Mouse (Mus musculus): ENCODE measurements around the gene Gm20388. TPM values are rescaled to one million over a fixed set of nuclear protein-coding genes. Genes with fewer than 3 reads are reported as not detected.

The Gm20388 gene
- total RNA-seq, 1 experiment from 2014 or later: 18.4 TPM

DNA sequence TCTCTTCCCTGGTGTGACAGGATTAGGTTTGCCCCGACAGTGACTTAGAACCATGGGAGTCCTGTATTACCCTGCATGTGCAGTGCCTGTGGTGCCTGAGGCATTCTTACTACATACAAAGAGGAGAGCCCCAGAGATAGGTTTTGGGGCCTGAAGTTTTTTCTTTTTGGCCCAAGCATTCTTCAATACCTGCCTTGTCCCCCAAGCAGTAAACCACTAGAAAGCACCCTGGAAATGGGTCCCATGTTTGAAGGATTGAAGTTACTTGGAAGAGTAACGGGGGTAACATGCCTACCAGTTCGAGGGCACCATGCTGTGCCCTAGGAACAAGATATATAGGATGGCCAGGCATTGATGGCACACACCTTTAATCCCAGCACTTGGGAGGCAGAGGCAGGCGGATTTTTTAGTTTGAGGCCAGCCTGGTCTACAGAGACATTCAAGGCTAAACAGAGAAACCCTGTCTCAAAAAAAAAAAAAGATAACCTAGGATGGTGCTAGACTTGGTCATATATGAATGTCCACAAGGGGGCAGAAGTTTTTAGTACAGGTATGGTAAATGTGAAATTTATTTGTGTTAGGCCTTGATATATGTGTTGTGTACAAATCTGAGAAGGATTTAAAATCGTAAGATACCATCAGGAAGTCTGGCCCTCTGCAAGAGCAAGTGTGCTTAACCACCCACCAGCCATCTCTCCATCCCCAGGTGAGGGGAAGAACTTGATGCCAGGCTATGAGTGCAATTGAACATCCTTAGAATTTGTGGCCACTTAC lies 3195.1 kb downstream of the Gm20388 start:
- ATAC-seq (replicated peaks in 1 of 2; ENCODE audit: insufficient read depth in 1 of 2, low FRiP score in 2 of 2, low TSS enrichment in 1 of 2, low read depth in 1 of 2, poor library complexity in 2 of 2, severe bottlenecking in 2 of 2): 0 out of 4 replicates have a peak, but pooled peaks of 1 of the 2 experiments have one; percentile 23

DNA sequence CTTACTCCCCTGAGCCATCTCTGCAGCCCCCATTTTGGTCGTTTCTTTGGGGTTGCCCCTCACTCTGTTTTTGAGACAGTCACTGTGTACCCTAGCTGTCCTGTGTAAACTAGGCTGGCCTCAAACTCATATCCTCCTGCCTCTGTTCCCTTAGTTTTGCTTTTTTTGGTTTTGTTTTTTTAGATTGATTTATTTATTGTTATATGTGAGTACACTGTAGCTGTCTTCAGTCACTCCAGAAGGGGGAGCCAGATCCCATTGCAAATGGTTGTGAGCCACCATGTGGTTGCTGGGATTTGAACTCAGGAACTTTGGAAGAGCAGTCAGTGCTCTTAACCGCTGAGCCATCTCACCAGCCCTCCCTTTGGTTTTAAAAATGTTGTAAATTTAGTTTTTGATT lies 3195.9 kb downstream of the Gm20388 start:
- no peak for ATAC-seq (replicated peaks in 1 of 2; ENCODE audit: insufficient read depth in 1 of 2, low FRiP score in 2 of 2, low TSS enrichment in 1 of 2, low read depth in 1 of 2, poor library complexity in 2 of 2, severe bottlenecking in 2 of 2)

DNA sequence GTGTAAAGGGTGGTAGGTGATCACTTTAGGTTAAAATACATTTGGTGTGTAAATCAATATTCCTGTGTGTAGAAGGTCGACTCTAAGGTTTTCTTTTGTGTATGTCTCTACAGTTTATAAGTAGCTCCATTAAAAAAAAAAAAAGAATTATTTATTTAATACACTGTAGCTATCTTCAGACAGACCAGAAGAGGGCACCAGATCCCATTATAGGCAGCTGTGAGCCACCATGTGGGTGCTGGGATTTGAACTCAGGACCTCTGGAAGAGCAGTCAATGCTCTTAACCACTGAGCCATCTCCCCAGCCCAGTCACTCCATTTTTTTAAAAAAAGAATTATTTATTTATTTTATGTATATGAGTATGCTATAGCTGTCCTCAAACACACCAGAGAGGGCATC lies 3197.4 kb downstream of the Gm20388 start:
- no peak for ATAC-seq (replicated peaks in 1 of 2; ENCODE audit: insufficient read depth in 1 of 2, low FRiP score in 2 of 2, low TSS enrichment in 1 of 2, low read depth in 1 of 2, poor library complexity in 2 of 2, severe bottlenecking in 2 of 2)

DNA sequence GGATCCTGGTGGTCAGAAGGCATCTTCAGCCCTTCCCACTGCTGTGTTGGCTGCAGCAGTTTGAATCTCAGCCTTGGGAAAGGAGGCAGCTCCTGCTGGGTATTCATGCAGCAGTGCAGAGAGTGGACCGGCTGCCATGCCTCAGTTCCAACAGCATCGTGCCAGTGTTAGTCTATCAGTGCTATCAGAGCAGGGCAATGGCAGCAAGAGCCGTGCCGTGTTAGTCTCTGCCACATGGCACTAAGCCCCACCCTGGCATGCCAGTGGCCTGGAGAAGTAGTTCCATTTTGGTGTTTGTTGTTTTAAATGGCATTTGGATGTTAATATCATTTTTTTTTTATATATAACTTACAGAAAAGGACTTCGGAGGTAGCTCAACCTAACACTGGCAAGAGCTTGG lies 3198.3 kb downstream of the Gm20388 start:
- no peak for ATAC-seq (replicated peaks in 1 of 2; ENCODE audit: insufficient read depth in 1 of 2, low FRiP score in 2 of 2, low TSS enrichment in 1 of 2, low read depth in 1 of 2, poor library complexity in 2 of 2, severe bottlenecking in 2 of 2)

DNA sequence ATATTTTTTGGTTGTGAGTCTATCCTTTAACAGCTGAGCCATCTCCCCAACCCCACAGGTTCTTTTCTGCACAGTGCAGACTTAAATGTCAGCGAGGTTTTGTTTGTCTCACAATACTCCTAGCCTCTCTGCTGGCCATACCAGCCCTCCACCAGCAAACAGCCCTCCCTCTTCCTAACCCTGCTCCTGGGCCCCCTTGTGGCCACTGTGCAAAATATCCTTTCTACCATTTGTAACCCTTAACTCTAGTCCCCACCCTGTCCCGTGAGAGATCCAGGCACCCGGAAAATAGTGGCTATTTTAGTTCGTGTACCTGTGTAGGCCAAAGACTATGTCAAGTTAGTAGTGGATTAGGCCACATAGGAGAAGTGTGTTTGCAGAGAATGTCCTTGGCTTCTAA lies 3200.0 kb downstream of the Gm20388 start:
- ATAC-seq (replicated peaks in 1 of 2; ENCODE audit: insufficient read depth in 1 of 2, low FRiP score in 2 of 2, low TSS enrichment in 1 of 2, low read depth in 1 of 2, poor library complexity in 2 of 2, severe bottlenecking in 2 of 2): peak; percentile 82 to 88

DNA sequence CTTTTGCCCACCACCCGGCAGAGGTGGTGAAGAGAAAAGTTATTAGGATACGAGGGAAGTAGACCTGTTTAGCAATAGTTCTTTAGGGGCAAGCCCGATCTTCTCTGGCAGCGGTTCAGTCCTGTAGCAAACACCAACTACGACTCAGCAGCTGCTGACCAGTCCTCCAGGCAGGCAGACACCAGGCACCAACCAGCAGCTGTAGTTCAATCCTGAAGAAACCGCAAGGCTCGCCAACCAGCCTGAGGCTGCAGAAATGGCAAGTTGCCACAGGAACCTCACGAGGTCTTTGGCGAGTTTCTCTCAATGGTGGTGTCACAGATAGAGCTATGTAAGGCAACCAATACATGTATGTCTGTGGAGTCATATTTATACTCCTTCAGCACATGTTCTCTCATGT lies 3202.3 kb downstream of the Gm20388 start:
- ATAC-seq (replicated peaks in 1 of 2; ENCODE audit: insufficient read depth in 1 of 2, low FRiP score in 2 of 2, low TSS enrichment in 1 of 2, low read depth in 1 of 2, poor library complexity in 2 of 2, severe bottlenecking in 2 of 2): no peak

DNA sequence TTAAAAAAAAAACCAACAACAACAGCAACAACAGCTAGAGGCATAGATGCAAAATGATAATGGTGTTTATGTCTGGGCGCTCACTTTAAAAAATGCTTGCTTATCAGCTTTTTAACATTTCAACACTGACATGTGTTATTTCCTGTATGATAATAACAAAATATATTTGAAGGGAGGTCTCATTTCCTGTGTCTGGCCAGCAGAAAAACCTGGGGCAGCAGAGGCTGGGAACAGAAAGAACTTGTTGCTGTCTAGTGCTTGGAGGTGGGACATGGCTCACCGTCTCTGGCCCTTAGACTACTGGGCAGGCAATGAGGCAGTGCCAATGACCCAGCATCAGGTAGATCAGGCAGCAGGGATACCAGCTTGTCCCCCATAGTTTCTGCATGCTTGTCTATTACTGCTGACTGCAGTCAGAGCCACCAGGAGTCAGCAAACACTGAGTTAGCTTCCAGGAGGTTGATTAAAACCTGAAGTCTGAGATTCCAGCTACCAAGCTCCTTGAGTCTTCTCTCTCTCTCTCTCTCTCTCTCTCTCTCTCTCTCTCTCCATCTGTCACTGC lies 3203.3 kb downstream of the Gm20388 start:
- ATAC-seq (replicated peaks in 1 of 2; ENCODE audit: insufficient read depth in 1 of 2, low FRiP score in 2 of 2, low TSS enrichment in 1 of 2, low read depth in 1 of 2, poor library complexity in 2 of 2, severe bottlenecking in 2 of 2): no peak

DNA sequence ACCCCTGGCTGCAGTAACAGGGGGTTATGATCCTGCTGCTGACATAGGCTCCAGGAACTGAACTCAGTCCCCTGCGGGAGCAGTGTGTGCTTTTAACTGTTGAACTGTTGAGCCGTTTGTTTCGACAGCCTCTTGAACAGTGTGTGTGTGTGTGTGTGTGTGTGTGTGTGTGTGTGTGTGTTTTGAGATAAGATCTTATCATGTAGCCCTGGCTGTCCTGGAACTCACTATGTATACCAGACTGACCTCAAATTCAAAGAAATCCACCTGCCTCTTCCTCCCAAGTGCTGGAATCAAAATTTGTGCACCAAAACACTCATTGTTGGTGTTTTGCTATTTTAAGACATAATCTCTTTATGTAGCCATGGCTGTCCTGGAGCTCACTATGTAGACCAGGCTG lies 3204.0 kb downstream of the Gm20388 start:
- no peak for ATAC-seq (replicated peaks in 1 of 2; ENCODE audit: insufficient read depth in 1 of 2, low FRiP score in 2 of 2, low TSS enrichment in 1 of 2, low read depth in 1 of 2, poor library complexity in 2 of 2, severe bottlenecking in 2 of 2)

DNA sequence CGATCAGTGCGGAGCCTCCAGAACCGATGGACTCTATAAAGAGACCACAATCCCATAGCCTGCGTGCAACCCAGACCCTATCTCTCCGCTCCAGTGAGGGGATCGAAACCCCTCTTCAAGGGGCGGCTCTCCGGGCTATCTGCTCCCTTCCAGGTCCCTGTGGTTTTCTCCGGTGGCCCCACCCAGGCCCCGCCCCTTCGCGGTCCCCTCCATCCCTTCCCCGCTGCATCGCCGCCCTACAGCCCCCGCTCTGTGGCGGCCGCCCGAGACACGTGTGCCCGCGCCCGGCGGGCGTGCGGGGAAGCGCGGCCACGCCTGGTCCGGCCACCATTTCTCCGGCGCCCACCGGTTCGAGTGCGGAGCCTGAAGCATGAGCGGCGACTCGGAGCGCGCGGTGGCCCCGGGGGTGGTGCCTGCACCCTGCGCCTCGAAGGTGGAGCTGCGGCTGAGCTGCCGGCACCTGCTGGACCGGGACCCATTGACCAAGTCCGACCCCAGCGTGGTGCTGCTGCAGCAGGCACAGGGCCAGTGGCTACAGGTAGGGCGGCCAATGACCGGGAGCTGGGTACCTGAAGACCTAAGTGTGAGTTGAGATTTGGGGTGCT lies 3206.6 kb downstream of the Gm20388 start, which contains the start of gene Cpne7:
Gene Cpne7 (plus strand): TSS at position 248 of the 605 bp plus-strand sequence.
- ATAC-seq (replicated peaks in 1 of 2; ENCODE audit: insufficient read depth in 1 of 2, low FRiP score in 2 of 2, low TSS enrichment in 1 of 2, low read depth in 1 of 2, poor library complexity in 2 of 2, severe bottlenecking in 2 of 2): no peak

DNA sequence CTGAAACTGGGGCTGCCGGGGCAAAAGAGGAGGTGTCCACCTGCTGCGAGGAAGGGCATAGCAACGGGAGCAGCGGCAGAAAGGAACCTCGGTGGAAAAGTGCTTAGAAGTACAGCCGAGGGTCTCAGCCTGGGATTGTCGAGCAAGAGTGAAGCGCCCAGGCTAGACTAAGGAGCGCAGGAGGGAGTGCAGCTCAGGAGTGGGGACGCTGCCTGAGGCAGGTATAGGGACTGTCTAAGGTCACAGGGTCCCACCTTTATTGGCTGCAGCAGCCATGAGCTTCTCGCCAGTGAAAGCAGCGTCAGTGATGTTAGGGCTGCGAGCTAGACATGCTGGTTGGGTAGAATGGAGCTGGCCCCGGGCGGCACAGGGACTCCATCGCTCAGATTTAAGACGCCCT lies 3207.1 kb downstream of the Gm20388 start:
- no peak for ATAC-seq (replicated peaks in 1 of 2; ENCODE audit: insufficient read depth in 1 of 2, low FRiP score in 2 of 2, low TSS enrichment in 1 of 2, low read depth in 1 of 2, poor library complexity in 2 of 2, severe bottlenecking in 2 of 2)

DNA sequence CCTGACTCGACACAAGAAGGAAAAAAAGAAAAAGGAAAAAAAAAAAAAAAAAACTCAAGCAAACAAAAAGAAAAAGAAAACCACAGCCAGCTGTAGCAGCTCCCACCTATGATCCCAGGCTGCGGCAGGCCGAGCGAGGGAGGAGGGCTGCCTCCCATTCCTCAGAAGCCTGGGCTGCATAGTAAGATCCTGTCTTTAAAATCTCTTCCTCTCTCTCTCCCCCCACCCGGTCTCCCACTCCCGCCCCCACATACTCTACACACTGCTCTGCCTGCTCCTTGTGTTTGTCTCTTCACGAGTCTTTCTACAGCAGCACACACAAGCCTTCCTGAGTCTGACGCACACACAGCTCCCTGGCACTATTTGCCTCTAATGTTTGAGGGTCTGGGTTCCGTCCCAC lies 3211.4 kb downstream of the Gm20388 start:
- no peak for ATAC-seq (replicated peaks in 1 of 2; ENCODE audit: insufficient read depth in 1 of 2, low FRiP score in 2 of 2, low TSS enrichment in 1 of 2, low read depth in 1 of 2, poor library complexity in 2 of 2, severe bottlenecking in 2 of 2)

DNA sequence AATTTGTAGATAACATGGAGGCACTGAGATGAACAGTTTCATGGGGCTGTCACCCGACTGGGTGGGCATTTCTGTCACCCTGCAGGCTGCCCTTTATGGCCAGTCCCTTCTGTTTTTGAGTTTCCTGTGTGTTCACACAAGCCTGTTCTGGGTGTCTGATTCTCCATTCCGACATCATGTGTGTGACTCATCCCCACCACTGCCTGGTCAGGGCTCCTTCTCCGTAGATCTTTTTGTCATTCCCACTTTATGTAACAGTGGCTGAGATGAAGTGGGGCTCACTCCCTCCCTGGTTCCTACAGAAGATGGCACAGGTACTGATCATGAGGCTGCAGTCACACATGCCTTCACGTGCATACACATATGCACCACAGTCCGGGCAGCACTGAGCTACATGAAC lies 3212.0 kb downstream of the Gm20388 start:
- no peak for ATAC-seq (replicated peaks in 1 of 2; ENCODE audit: insufficient read depth in 1 of 2, low FRiP score in 2 of 2, low TSS enrichment in 1 of 2, low read depth in 1 of 2, poor library complexity in 2 of 2, severe bottlenecking in 2 of 2)

DNA sequence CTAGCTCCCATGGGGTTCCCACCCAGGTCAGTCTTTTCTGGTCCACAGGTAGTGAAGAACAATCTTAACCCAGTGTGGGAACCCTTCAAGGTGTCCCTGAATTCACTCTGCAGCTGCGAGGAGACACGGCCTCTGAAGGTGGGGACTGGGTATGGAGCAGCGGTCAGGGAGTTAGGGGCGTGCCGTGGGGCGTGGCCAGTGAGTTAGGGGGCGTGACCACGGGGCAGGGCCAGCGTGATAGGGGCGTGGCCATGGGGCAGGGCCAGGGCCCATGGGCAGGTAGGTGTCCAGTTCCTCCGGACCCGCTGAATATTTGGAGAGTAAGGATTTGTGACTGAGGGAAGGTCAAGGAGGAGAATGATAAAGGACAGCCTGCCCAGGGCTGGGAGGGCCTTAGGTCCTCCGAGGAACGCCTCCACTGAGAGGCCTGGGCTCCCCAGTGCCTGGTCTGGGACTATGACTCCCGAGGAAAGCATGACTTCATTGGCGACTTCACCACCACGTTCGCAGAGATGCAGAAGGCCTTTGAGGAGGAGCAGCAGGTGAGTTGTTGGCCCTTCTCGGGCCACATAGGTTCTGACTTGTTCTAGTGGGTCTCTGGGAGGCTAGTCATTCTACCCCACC lies 3215.7 kb downstream of the Gm20388 start:
- peak in 1 of 2 experiments; percentile 65; a peak in 2 of 4 replicates for ATAC-seq (replicated peaks in 1 of 2; ENCODE audit: insufficient read depth in 1 of 2, low FRiP score in 2 of 2, low TSS enrichment in 1 of 2, low read depth in 1 of 2, poor library complexity in 2 of 2, severe bottlenecking in 2 of 2)

DNA sequence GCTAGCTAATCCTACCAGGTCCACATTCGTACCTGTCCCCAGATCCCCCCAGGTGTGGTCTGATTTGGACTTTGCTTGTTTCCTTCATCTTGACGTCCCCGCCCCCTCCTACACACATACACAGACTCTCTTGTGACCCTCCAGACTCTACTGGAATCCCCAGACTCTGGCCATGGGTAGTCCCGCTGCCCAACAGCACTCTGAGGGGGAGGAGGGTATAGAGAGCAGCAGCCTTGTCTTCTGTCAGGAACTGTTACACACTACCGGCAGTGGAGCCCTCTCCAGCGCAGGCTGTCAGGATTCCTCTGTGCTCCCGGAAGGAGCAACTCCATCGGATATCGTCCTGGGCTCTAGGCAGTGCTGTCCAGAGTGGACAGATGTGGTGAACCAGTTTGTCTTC lies 3220.4 kb downstream of the Gm20388 start:
- ATAC-seq (replicated peaks in 1 of 2; ENCODE audit: insufficient read depth in 1 of 2, low FRiP score in 2 of 2, low TSS enrichment in 1 of 2, low read depth in 1 of 2, poor library complexity in 2 of 2, severe bottlenecking in 2 of 2): no peak

DNA sequence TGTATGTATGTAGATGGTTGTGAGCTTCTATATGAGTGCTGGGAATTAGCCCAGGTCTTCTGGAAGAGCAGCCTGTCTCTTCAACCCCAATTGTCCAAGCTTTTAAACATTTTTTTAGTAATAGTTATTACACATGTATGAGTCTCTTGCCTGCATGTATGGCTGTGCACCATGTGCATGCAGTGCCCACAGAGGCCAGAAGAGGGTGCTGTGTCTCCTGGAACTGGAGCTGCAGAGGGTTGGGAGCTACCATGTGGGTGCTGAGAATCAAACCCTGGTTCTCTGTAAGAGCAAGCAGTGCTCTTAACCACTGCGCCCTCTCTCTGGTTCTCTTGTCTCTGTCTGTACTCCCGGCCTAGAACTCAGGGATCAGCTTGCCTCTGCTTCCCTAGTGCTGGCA lies 3222.3 kb downstream of the Gm20388 start:
- no peak for ATAC-seq (replicated peaks in 1 of 2; ENCODE audit: insufficient read depth in 1 of 2, low FRiP score in 2 of 2, low TSS enrichment in 1 of 2, low read depth in 1 of 2, poor library complexity in 2 of 2, severe bottlenecking in 2 of 2)

DNA sequence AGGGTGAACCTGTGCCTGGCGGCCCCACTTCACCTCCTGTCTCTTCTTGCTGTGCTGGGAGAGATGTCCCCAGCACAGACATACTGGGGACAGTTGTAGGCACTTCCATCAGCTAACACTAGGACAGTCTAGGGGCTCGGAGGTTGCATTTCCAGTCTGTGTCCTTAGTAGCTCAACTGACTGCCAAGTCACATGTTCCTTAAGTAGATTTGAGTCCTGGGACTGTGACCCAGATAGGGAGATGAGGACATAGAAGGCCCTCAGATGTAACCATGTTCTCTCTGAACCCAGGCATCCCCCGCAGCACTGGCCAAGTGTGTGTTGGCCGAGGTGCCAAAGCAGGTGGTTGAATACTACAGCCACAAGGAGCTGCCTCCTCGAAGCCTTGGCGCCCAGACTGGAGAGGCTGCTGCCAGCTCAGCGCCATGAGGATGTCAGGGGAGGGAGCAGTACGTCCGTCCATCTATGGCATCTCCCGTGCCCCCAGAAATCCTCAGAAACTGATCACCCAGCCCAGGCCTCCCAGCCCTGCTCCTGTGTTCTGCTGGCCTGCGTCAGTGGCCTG lies 3223.6 kb downstream of the Gm20388 start:
- no peak for ATAC-seq (replicated peaks in 1 of 2; ENCODE audit: insufficient read depth in 1 of 2, low FRiP score in 2 of 2, low TSS enrichment in 1 of 2, low read depth in 1 of 2, poor library complexity in 2 of 2, severe bottlenecking in 2 of 2)

DNA sequence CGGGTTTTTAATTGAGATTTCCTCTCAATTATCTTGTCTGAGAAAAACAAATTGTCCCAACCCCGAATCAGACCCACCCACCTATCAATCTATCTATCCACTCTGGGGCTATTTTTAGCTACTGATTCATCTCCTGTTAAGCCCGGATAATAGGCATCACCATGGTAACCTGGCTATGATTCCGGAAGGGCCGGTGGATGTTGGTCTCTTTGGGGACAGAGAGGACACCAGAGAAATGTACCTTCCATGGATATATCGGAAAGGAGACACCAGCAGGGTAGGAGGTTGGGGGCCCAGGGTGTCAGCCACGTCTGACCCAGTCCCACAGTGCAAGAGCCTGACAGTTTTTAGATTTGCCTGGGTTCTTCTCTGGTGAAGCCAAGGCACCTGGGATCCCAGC lies 3224.8 kb downstream of the Gm20388 start:
- ATAC-seq (replicated peaks in 1 of 2; ENCODE audit: insufficient read depth in 1 of 2, low FRiP score in 2 of 2, low TSS enrichment in 1 of 2, low read depth in 1 of 2, poor library complexity in 2 of 2, severe bottlenecking in 2 of 2): no peak

DNA sequence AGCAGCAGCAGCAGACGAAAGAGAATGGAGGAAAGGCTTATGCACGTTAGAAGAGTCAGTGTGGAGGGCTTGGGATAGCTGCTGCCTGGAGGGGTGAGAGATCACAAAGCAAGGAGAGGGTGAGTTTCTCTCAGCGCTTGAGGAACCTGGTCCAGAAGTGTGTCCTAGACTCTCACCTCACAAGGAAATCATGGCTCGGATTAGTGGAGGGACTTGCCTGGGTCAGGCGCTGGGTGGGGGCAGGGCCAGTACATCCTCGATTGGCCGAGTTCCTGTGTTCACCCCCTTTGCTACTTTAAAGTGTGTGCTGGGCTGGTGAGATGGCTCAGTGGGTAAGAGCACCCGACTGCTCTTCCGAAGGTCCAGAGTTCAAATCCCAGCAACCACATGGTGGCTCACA lies 3225.2 kb downstream of the Gm20388 start:
- ATAC-seq (replicated peaks in 1 of 2; ENCODE audit: insufficient read depth in 1 of 2, low FRiP score in 2 of 2, low TSS enrichment in 1 of 2, low read depth in 1 of 2, poor library complexity in 2 of 2, severe bottlenecking in 2 of 2): no peak
